8 mouse cellular contexts compared by ENCODE assay signal in genomic region chr10:66943875-66944274, GRCm38 (mm10).
DNase-seq lines count a peak whose midpoint lies in the region; ATAC-seq and TF ChIP-seq lines count a peak whose summit lies in the region.

No protein-coding gene starts in this region.

- no peak for TF ChIP-seq CTCF in C2C12 (IDR thresholded peaks at IDR 0.05; ENCODE audit: control insufficient read depth, insufficient read depth, insufficient read length)

- H3K79me2 ChIP-seq in C2C12 (ENCODE audit: control insufficient read depth, insufficient read depth): no peaks in the 10 kb centered on the region

- H3K36me3 ChIP-seq in C2C12 (ENCODE audit: control insufficient read depth, insufficient read depth): no peaks in the 10 kb centered on the region

- ATAC-seq in CD4-positive, CD25-positive, alpha-beta regulatory T cell, adult 4 months: no peak

- no peak overlapping the region for H3K4me3 ChIP-seq in C2C12 (ENCODE audit: insufficient read depth, poor library complexity, severe bottlenecking)

- peak; percentile 98 for DNase-seq in heart, adult 11 months
- no peak for DNase-seq in heart, adult 8-10 months (ENCODE audit: low spot score)
- peak; percentile 58 for DNase-seq in cerebellum, adult 9-10 months
- peak; percentile 32 to 41 for DNase-seq in heart, postnatal 36 days
- DNase-seq in urinary bladder, adult 2 months (ENCODE audit: low spot score): no peak
- DNase-seq in frontal cortex, postnatal 10 days (ENCODE audit: low spot score in 2 of 2): no peak

- no peak overlapping the region for H3ac ChIP-seq in C2C12 (ENCODE audit: control insufficient read depth, insufficient read length, low read depth)

- H3K27me3 ChIP-seq in C2C12 (ENCODE audit: control insufficient read depth, insufficient read depth, insufficient read length): no peaks in the 10 kb centered on the region

- intact Hi-C loops in heart, postnatal 36 days (cut with DNase I): no loop called here

- H3K79me3 ChIP-seq in C2C12 (ENCODE audit: low read depth): no peaks in the 10 kb centered on the region

TF ChIP-seq in C2C12, 6 proteins besides CTCF, POLR2A, EP300 and RAD21:
- TF ChIP-seq MAX (IDR thresholded peaks at IDR 0.05): peak; percentile 34
- no peak for TF ChIP-seq MYOG (IDR thresholded peaks at IDR 0.05; ENCODE audit: control insufficient read depth, extremely low read depth, insufficient read length)

Comparison
In these comparisons a context has a peak if more than half of its experiments do, and no peak if none do; other contexts are left out.
1. DNase-seq: peak in heart, adult 11 months (single experiment), cerebellum, adult 9-10 months (single experiment) and heart, postnatal 36 days (2 of 2); none in heart, adult 8-10 months (single experiment), urinary bladder, adult 2 months (single experiment) and frontal cortex, postnatal 10 days (0 of 2).